Mouse (Mus musculus) layer of hippocampus, adult 9-11 months (tissue): ENCODE measurements around the gene Celf5.

ENCODE experiments used
- DNase-seq: peaks from one replicate; pipeline ENCODE4 v3.0.0; 2022

Celf5 gene

GRCm38 (mm10) chr10:81470454-81470853 is 12.1 kb downstream of the Celf5 start:
- DNase-seq, result no peak

GRCm38 (mm10) chr10:81469253-81469652 is 13.3 kb downstream of the Celf5 start:
- DNase-seq, result peak; percentile 67

GRCm38 (mm10) chr10:81467670-81468235 is 14.8 kb downstream of the Celf5 start:
- DNase-seq, result no peak

- no peak for DNase-seq
Measured at GRCm38 (mm10) chr10:81466881-81467280, 15.6 kb downstream of the Celf5 start.

GRCm38 (mm10) chr10:81466066-81466465 is 16.4 kb downstream of the Celf5 start:
- no peak for DNase-seq

- DNase-seq, result no peak
Measured at GRCm38 (mm10) chr10:81465265-81465645, 17.3 kb downstream of the Celf5 start.

- DNase-seq, result no peak
Measured at GRCm38 (mm10) chr10:81464405-81465264, 17.9 kb downstream of the Celf5 start.

- DNase-seq, result no peak
Measured at GRCm38 (mm10) chr10:81463531-81463930, 19.0 kb downstream of the Celf5 start.

- no peak for DNase-seq
Measured at GRCm38 (mm10) chr10:81462917-81463316, 19.6 kb downstream of the Celf5 start.

- no peak for DNase-seq
Measured at GRCm38 (mm10) chr10:81462415-81462804, 20.1 kb downstream of the Celf5 start.

GRCm38 (mm10) chr10:81461673-81462414 is 20.7 kb downstream of the Celf5 start:
- DNase-seq, result no peak

- DNase-seq, result no peak
Measured at GRCm38 (mm10) chr10:81460951-81461350, 21.6 kb downstream of the Celf5 start.

- DNase-seq, result no peak
Measured at GRCm38 (mm10) chr10:81460471-81460870, 22.0 kb downstream of the Celf5 start.

GRCm38 (mm10) chr10:81459399-81459798 is 23.1 kb downstream of the Celf5 start:
- DNase-seq, result no peak

GRCm38 (mm10) chr10:81458267-81458666 is 24.2 kb downstream of the Celf5 start:
- no peak for DNase-seq

- DNase-seq, result no peak
Measured at GRCm38 (mm10) chr10:81457624-81458023, 24.9 kb downstream of the Celf5 start.

- DNase-seq, result no peak
Measured at GRCm38 (mm10) chr10:81456983-81457563, 25.4 kb downstream of the Celf5 start.

GRCm38 (mm10) chr10:81455181-81455895 is 27.2 kb downstream of the Celf5 start, which contains the start of gene Nfic:
TSS of gene Nfic (minus strand) at chr10:81455635.
- DNase-seq, result no peak

GRCm38 (mm10) chr10:81454106-81454505 is 28.4 kb downstream of the Celf5 start:
- no peak for DNase-seq

GRCm38 (mm10) chr10:81452947-81453288 is 29.6 kb downstream of the Celf5 start:
- DNase-seq, result no peak

- DNase-seq, result no peak
Measured at GRCm38 (mm10) chr10:81452237-81452946, 30.1 kb downstream of the Celf5 start.

GRCm38 (mm10) chr10:81451365-81451745 is 31.2 kb downstream of the Celf5 start:
- no peak for DNase-seq
